Mouse (Mus musculus): ENCODE data around the gene Vrk1.

Vrk1 gene

DNA sequence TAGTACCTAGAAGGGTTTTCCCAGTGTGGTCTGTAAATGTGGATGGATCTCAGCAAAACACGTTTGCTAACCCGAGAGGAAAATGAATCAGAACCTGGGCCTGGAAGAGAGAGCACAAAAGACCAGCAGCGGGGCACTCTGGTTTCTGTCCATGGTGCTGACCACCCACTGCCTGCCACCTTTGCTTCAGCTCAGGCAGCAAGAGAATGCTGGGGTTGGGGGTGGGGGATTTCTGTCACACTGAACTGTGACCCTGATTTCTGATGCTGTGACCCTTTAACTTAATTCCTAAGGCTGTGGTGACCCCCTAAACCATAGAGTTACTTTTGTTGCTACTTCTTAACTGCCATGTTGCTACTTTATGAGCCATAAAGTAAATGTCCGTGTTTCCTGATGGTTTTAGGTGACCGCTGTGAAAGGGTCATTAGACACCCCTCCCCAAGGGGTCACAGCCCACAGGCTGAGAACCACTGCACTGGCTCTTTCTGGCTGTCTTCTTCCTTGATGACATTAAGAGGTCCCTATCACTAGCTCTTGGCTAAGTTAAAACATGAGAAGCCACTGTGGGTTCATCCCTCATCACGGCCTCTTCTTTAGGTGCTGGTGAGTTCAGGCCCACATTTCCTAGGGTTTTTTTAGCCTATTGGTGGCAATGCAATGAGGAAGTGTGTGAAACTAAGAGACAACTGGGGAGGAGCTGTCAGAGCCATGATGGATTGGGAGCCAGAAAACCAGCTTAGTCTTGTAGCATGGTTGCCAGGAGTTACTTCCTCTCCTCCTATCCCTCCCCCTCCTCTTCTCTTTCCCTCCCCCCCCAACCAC lies 105.3 kb downstream of the Vrk1 start:
- no peak for DNase-seq (ENCODE audit: low spot score in 2 of 2)

DNA sequence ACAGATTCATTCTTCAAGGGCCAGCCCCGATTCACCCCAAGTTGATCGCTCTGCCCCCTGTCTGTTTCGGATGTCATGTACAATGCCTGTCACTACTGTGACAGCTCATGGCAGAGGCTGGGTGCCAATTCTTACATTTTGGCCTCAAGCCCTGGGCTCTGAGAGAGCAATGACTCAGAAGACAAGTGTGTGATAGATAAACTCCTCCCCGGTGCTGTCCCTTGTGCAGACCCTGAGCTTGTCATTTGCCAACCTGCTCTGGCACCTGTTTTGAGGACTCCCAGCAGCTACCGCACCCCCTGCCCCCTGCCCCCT lies 105.8 kb downstream of the Vrk1 start:
- no peak for DNase-seq (ENCODE audit: low spot score in 2 of 2)

DNA sequence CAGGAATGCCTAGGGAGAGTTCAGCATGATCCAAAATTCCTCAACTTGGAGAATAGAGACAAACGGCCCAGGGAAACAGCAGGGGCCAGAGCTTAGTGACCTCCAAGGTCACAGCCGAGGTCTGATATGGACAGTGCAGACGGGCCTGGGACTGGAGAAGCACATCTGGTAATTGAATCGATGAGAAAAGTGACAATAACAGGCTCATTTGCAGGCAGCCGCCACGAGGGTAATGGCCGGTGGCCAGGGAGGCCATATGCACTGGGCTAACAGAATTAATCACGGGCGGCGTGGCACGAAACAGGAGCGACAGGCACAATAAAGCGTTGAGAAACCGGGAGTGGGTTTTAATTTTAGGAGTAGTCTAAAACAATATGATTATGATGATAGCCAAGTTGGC lies 113.2 kb downstream of the Vrk1 start:
- DNase-seq (ENCODE audit: low spot score in 2 of 2) = no peak

DNA sequence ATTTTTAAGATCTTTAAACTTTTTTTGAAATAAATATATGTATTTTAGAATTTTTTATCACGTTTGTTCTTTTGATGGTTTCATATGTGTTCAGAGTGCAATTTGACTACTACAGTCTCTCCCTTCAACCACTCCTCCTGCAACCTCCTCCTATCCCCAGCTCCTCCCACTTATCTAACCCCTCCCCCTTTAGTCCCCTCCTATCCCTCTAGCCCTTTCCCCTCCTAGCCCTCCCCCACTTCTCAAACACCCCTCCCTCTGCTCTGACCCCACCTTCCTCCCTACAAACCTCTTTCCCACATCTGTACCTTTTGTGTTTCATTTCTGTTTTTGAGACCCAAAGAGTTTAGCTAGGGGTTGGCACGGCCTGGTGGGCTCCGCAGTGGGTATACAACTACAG lies 114.6 kb downstream of the Vrk1 start:
- no peak for DNase-seq (ENCODE audit: low spot score in 2 of 2)
